Mouse (Mus musculus): ENCODE measurements at regions not wholly inside any gene's neighbourhood (a gene's known extent, or its start where the extent isn't known, plus 50 kb on each side); places are given as distances from the start of the nearest gene placed in this dataset.

DNA sequence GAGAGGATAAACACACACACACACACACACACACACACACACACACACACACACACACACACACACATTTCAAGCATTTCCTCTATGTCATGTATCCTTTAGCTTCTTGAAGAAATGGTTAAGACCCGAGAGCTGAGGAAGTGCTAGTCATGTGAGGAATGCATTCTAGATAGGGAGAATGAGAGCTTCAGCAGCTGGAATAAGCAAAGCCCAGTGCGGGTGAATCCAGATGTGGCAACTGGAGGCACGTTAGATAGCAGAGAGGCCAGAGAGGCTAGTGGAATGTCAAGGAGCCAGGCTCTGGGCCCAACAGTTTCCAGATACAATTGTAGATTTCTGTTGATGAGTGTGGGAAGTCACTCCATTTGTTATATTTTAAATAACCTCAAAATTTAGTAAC lies 234.2 kb downstream of the Gm21750 start:
- TF ChIP-seq CTCF (IDR thresholded peaks at IDR 0.05; ENCODE audit: borderline replicate concordance, insufficient read depth, low read length) (no peak), POLR2A (IDR thresholded peaks at IDR 0.05; ENCODE audit: low read depth, low read length) (no peak)

Measured in embryonic fibroblast, embryonic 13.5 days (primary cell).